In genomic region chr15:80006156-80006555, GRCm38 (mm10) we compare ENCODE assay signal across 12 mouse cellular contexts. TPM values are rescaled to one million over a fixed set of nuclear protein-coding genes. Genes with fewer than 3 reads are reported as not detected.
A peak's percentile ranks its signal among the peaks of the same experiment; 100 is the strongest.
DNase-seq lines count a peak whose midpoint lies in the region; ATAC-seq and TF ChIP-seq lines count a peak whose summit lies in the region.
"Had no signal": no experiment of that assay in that cellular context is flagged by ENCODE, and none has a peak within 500 bp of the region (broad histone marks: within the 10 kb centered on the region; RNA-seq: fewer than 3 reads in every experiment).

No protein-coding gene starts in this region.

- H3K27ac ChIP-seq in layer of hippocampus, adult 2 months: peak overlapping the region; percentile 32; the same call in 1 of the 2 replicates
- peak overlapping the region; percentile 78 for H3K27ac ChIP-seq in heart, embryonic 15.5 days
- H3K27ac ChIP-seq: macrophage had no signal

- ATAC-seq in common myeloid progenitor, adult 5-6 weeks (replicated peaks; ENCODE audit: low read depth, poor library complexity, severe bottlenecking): peak; percentile 79
- peak; percentile 71 for ATAC-seq in heart, embryonic 15.5 days (replicated peaks; ENCODE audit: insufficient number of reproducible peaks, insufficient read depth, low FRiP score, low read depth)
- ATAC-seq in megakaryocyte progenitor cell, adult 5-6 weeks (replicated peaks; ENCODE audit: poor library complexity): peak; percentile 87
- ATAC-seq in erythroid progenitor cell, adult 5-6 weeks (replicated peaks; ENCODE audit: low FRiP score, poor library complexity, severe bottlenecking): no peak
- ATAC-seq: forebrain, postnatal 0 days had no signal

- H3K4me2 ChIP-seq in heart, embryonic 15.5 days: peak overlapping the region; percentile 34

- H3K27me3 ChIP-seq in heart, embryonic 15.5 days: peaks cover 15% of the 10 kb centered on the region

- H3K36me3 ChIP-seq in heart, embryonic 15.5 days: no peaks in the 10 kb centered on the region

- WGBS in heart, embryonic 15.5 days: 15% methylated on average over 7 of the region's 7 CpGs

- no peak for TF ChIP-seq CTCF in layer of hippocampus, adult 2 months (conservative IDR thresholded peaks at IDR 0.05)

- no peaks in the 10 kb centered on the region for H3K9me3 ChIP-seq in heart, embryonic 15.5 days (replicated peaks)

- H3K9ac ChIP-seq in heart, embryonic 15.5 days: no peak overlapping the region
- H3K9ac ChIP-seq: forebrain, postnatal 0 days had no signal

- no peak overlapping the region for H3K4me3 ChIP-seq in layer of hippocampus, adult 2 months
- no peak overlapping the region for H3K4me3 ChIP-seq in heart, embryonic 15.5 days

- peaks cover 46% of the 10 kb centered on the region for H3K4me1 ChIP-seq in heart, embryonic 15.5 days (replicated peaks)

- DNase-seq in layer of hippocampus, adult 2 months (ENCODE audit: low spot score in 2 of 2): no peak
- DNase-seq in layer of hippocampus, postnatal 10 days (ENCODE audit: low spot score in 2 of 2): no peak
- no peak for DNase-seq in cerebellum, adult 9-10 months
- no peak for DNase-seq in urinary bladder, postnatal 14 days (ENCODE audit: low spot score)
- DNase-seq: adrenal gland, postnatal 10 days; embryo, embryonic 11 days; forebrain, postnatal 0 days had no signal

RNA-seq across cellular contexts. Expression of gene Pdgfb, which starts 8.6 kb away (rescaled TPM):
- 10 to 100 TPM; 27.4 to 29.3 TPM for total RNA-seq in layer of hippocampus, adult 2 months (2021)
- 10 to 100 TPM; 51.3 to 51.6 TPM for total RNA-seq in layer of hippocampus, postnatal 10 days (2021)
- total RNA-seq in common myeloid progenitor, adult 5-6 weeks (2017): 0.10 and 0.82 TPM in 2 replicates
- 3.7 and 4.0 TPM in 2 replicates for polyA plus RNA-seq in heart, embryonic 15.5 days (2015; fragmentation: Nextera tagmentation; extraction: Ambion mirVana)
- not detected in 2 replicates for total RNA-seq in megakaryocyte progenitor cell, adult 5-6 weeks (2015)
- 0.17 TPM in 1 of 2 replicates, not detected in the other for total RNA-seq in megakaryocyte progenitor cell, adult 5-6 weeks (2017)
- total RNA-seq in erythroid progenitor cell, adult 5-6 weeks (2015; ENCODE audit: low replicate concordance): 1.3 TPM in 1 of 2 replicates, not detected in the other
- total RNA-seq in erythroid progenitor cell, adult 5-6 weeks (2017; ENCODE audit: low replicate concordance): 1.6 TPM in 1 of 2 replicates, not detected in the other

RNA-seq across cellular contexts. Expression of gene Cbx7, which starts 35.2 kb away (rescaled TPM):
- total RNA-seq in layer of hippocampus, adult 2 months (2021): 10 to 100 TPM; 49.8 to 50.3 TPM
- 1 to 10 TPM; 7.9 to 9.6 TPM for total RNA-seq in layer of hippocampus, postnatal 10 days (2021)
- total RNA-seq in common myeloid progenitor, adult 5-6 weeks (2017): 3.4 and 5.5 TPM in 2 replicates
- polyA plus RNA-seq in heart, embryonic 15.5 days (2015; fragmentation: Nextera tagmentation; extraction: Ambion mirVana): 0.63 and 1.9 TPM in 2 replicates
- 3.3 TPM in 2 replicates for total RNA-seq in megakaryocyte progenitor cell, adult 5-6 weeks (2015)
- total RNA-seq in megakaryocyte progenitor cell, adult 5-6 weeks (2017): 1.7 and 2.1 TPM in 2 replicates
- 21.0 and 23.1 TPM in 2 replicates for total RNA-seq in erythroid progenitor cell, adult 5-6 weeks (2015; ENCODE audit: low replicate concordance)
- total RNA-seq in erythroid progenitor cell, adult 5-6 weeks (2017; ENCODE audit: low replicate concordance): 12.1 and 15.4 TPM in 2 replicates

Comparison
In these comparisons a context has a peak if more than half of its experiments do, and no peak if none do; other contexts are left out.
1. RNA of gene Pdgfb, which starts 8.6 kb away (total RNA-seq): 51.3 to 51.6 TPM in layer of hippocampus, postnatal 10 days and 27.4 to 29.3 TPM in layer of hippocampus, adult 2 months; 1.3 to 1.6 TPM in erythroid progenitor cell, adult 5-6 weeks, 0.10 to 0.82 TPM in common myeloid progenitor, adult 5-6 weeks and 0.17 TPM in megakaryocyte progenitor cell, adult 5-6 weeks; every median in the first group is over 10 times any median in the second.